Mouse (Mus musculus) lung, adult 18-20 months (tissue): Measurements from ENCODE around the gene Slc16a10.

ENCODE experiments used
- DNase-seq, 2 experiments: peaks; one replicate each; pipeline ENCODE4 v3.0.0; 2022; ENCODE audit warnings: mixed read lengths in 2 of 2

Gene Slc16a10

DNA sequence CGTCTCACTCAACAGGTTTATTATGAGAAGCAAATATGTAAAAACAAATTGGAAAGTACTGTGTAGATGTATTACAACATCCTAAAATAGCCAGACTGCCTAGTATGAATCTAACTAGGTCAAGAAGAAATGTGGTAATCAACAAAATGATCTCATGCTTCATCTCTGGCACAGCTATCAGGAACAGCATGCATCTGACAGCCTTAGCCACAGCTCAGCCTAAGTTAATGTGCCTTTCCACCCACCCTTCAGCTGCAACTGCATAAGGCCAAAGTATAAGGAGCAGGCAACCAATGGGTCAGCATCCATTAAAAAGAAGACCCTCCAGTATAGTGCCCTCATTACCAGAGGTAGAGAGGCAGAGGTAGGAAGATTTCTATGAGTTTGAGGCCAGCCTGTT is 34.1 kb downstream of the Slc16a10 start:
- DNase-seq = peak in 1 of 2 experiments; percentile 54

DNA sequence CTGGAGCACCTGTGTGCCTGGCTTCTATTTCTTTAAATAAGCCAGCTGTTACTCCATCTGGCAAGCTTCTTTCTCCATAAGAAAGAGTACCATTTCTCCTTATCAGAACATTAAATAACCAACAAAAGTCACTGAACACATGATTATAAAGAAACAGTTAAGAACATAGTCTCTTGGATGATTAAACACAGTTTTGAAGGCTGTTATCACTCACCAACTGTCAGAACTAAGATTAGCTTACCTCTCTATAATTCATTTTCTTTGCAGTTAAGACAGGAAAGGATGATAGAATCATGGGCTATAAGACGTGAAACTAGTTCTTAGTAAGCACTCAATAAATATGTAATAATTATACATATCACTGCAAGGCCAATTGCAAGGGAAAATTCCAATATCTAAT is 36.9 kb downstream of the Slc16a10 start:
- no peak for DNase-seq

DNA sequence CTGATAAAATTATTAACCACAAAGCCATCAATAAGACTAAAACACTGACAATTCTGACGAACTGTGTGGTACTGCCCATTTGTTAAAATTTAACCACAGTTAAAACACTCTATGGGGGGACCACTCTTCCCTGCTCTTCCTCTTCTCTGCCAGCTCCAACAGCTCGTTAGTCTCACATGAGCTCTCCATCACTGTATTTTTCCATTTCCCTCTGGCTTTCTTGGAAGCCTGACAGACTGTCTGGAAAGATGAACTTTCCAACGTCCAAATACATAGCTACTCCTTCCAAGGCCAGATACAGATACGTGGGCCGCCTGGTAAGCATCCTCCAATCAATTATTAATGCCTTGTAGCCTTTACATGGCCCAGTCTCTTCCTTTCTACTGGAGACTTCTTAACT is 38.3 kb downstream of the Slc16a10 start:
- DNase-seq = peak in 1 of 2 experiments; percentile 34

DNA sequence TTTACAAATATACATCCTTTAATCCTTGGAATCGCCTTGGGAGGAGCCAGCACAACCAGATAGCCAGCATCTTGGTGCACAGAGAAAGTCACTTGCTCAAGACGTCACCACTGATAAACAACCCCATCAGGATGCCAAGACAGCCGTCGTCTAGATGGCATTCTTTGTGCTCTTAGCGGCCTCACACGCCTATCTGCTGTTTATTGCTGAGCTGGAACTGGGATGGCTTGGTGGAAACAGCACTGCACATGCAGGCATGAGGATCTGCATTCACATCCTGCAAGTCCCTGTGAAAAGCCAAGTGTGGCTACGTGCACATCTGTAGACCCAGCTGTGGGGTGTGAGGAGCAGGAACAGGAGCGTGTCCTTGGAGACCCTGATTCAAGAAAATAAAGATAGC is 39.1 kb downstream of the Slc16a10 start:
- DNase-seq = no peak

DNA sequence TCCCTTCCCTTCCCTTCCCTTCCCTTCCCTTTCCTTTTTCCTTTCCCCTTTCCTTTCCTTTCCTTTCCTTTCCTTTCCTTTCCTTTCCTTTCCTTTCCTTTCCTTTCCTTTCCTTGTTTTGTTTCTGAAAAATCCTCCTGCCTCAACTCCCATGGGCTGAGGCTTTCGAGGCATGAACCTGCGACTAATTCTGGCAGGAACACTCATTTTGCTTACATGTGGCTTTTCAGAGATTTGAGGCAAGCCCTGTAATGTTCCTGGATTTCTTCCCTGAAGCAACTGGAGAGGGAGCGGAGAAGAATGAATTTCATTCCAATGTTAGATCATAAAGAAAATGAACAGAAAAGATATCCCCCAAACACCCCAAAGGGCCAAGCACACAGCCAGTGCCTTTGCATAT is 39.9 kb downstream of the Slc16a10 start:
- DNase-seq = no peak

DNA sequence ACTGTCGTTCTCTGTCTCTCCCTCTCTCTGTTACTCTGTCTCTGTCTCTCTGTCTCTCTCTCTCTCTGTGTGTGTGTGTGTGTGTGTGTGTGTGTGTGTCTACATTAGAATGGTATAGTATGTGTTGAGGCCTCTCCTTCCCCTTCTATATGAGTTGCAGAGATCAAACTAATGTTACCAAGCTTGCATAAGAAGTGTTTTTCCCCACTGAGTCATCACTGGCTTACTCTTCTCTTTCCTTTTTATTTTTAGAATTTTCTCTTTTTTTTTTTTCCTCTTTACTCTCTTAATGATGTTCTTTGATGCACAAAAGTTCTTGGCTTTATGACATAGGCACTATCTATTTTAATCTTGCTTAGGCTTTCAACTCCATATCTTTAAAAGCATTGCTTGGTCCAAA is 43.6 kb downstream of the Slc16a10 start:
- no peak for DNase-seq

DNA sequence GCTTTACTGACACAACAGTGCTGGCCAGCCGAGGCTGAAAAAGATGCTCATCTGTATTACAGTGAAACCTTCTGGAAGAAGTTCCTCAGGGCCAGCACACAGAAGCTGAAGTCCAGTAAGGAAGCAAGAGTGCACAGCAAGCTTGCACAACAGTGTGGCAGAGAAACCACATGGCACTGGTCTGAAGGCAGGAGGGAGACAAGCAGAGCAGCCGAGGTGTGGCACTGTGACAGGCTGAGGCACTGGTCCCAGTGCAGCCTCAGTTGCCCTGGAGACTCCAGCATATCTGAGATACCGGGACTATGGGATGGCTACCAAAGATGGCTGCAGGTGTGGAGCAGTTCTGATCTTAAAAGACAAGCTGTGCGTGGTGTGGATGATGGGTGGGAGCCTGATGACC is 44.5 kb downstream of the Slc16a10 start:
- peak; percentile 33 to 59 for DNase-seq

DNA sequence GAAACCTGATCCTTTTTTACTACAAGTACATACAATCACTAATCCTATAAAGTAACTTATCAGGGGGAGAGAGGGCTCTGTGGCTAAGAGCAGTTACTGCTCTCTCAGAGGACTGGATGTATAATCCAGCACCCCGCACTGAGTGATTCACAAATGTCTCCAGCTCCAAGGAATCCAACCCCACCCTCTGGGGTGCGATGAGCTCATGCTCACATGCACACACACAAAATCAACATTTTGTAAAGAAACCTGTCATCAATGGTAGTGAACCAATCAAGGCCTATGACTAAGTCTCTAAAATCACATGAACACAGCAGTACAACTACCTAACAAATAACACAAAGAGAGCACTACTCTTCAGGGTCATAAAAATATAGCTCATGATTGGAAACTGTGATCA is 47.3 kb downstream of the Slc16a10 start:
- no peak for DNase-seq

DNA sequence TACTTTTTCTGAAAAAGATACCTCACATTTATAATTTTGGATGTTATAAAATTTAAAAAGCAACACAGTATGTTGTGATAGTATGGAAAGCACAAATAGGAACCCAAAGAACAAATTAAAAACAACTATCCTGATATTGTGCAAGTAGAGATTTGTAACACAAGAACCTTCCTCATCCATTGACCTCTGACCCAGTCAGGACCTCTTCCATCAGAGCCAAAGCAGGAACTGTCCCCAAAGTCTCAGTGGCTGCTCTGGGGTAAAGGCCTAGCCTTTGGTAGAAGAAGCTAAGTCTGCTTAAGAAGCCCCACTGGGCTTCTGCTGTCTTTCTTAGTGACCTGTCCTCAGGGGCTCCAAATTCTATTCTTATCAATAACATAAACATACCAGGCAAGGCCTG is 48.5 kb downstream of the Slc16a10 start:
- DNase-seq = peak in 1 of 2 experiments; percentile 33

DNA sequence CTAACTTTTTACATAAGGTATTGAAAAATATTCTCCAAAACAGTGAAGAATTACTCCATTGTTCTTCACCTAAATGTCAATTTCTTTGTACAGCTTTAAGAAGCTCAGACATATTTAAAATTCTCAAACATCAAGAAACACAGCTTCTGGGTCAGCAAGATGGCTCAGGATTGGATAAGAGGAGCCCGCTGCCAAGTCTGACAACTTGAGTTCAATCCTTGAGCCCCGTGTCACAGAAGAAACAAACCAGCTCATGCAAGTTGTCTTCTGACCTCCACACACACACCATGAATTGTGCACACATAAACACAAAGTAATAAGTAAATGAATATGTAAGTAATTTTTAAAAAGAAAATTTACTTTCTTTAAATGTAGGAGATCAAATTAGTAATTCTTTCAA is 50.6 kb downstream of the Slc16a10 start:
- no peak for DNase-seq

DNA sequence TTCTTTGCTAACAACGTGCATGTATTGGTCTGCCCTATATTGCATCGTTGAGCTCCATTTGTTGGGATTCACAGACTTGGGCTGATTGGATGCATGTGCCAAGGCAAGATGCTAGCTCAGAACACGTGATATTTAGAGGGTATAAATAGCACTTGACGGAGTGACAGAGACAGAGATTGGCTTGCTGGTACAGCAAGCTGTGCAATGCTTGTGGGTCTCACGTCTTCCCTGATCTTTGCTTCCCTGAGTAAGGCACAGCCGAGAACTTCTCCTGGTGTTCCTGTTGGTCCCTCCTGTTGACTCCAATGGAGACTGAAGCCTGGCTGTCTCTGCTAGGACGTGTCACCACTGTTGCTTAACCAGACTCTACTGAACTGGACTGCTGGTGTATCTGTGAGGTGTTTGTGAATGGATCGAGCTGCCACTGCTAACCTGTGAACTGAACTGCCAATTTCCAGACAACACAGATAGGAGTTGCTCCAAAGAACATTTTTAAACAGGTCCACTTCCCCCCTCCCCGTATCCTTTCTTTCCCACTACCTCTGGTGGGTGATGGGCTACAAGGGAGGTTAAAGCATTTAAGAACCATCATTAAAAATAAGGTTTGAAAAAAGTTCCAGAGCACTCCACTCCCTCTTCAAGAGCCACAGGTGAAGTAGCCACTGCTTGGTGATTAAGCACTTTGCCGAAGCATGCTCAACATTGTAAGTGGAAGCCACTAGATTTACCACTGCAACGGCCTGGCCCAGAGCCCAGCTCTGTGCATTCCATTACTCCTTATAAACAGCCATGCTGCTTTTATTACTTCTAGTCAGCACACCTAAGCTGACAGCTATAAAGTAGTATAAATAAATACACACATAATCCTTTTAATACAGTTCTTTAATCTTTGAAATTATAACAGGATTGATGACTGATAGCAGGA is 51.3 kb downstream of the Slc16a10 start:
- peak; percentile 83 to 86 for DNase-seq

DNA sequence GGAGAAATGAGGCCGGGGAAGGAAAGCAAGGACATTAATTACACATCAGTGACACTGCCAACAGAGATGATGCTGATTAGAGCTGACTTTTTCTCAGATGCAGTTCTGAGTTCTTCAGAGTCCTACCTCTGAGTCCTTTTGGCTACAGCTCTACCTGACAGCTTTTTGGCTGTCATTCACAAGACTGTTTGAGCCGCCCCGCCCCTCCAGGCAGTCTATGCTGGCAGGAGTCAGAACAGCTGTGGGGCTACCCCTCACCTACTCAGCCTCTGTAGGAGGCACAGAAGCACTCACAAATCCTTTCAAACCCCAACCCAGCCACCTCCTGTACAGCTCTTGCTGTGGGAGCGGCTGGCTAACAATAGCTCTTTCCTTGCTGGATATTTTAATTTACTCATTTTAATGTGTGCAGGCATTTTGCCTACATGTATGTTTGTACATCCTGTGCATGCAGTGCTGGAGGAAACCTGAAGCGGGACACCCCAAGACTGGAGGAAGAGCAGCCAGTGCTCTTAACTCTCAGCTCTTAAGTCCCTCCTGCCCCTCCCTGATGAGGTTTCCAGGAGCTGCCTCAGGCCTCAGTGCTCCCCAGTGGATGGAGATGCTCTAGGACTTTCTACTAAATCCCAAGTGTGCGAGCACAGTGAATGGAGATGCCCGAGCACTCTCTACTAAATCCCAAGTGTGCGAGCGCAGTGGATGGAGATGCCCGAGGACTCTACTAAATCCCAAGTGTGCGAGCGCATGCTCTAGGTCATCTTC is 57.5 kb downstream of the Slc16a10 start:
- no peak for DNase-seq

DNA sequence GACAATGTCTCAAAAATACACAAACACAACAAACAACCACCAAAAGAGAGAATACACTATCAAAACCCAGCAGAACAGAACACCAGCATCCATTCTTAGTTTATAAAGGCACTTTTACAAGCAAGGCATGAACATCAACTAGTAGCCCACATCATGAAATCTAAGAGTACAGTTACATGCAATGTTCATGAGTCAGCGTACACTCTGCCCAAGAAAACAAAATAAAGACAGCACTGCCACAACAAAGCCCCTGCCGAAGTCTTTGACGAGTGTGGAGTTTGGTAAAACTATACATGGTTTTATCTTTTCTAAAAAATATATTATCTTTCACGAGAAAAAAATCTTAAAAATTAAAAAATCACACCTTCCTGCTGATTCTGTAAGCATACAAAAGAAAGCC is 58.5 kb downstream of the Slc16a10 start:
- DNase-seq = no peak

DNA sequence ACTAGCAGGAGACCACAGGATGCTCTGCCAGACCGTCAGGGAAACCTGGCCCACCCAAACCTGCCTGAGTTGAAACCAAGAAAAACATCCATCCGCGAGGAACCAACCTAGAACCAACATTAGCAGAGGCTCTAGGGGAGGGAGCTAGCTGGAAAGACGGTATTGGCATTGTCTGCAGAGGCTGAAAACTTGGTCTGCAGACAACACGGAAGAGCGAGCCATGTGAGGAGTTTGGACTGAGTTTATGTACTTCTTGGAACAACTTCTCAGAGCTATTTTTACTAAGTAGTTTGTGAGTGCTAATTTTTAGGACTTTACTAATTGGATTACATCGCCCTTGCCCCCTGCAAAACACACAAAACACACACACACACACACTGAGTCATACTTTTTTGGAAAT is 59.4 kb downstream of the Slc16a10 start:
- no peak for DNase-seq

DNA sequence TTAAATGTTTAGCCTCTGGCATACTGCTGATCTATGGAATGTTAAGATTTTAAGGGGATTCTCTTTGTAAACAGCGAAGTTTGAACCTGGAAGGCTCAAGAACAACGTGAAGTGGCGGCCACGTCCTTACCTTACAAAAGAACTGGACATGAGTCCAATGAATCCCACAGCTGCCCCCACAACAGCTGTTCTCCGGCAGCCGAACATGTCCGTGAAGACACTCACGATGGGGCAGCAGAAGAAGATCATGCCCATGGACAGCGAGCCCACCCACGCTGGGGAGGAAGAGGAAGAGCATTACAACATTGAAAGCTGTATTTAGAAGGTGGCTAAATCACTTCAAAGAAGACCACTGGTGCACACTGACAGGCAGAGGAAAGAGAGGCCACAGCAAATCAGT is 61.5 kb downstream of the Slc16a10 start:
- no peak for DNase-seq

DNA sequence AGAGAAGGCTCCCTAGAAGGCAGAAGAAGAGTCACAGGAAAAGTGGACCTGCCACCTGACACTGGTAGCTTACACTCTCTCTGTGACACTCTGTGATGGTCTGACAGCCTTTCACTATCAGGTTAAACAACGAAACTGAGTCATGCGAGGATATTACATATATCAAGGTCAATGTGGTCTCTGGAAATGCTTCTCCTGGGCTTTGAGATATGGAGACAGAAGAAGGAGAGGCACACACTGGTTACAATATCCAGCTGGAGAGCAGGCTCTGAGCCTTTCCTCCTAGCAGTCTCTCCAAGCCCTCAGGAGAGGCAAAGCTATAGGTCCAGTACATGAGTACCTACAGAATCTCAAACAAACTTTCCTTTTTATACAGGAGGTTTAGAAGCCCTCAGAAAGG is 62.8 kb downstream of the Slc16a10 start:
- no peak for DNase-seq

DNA sequence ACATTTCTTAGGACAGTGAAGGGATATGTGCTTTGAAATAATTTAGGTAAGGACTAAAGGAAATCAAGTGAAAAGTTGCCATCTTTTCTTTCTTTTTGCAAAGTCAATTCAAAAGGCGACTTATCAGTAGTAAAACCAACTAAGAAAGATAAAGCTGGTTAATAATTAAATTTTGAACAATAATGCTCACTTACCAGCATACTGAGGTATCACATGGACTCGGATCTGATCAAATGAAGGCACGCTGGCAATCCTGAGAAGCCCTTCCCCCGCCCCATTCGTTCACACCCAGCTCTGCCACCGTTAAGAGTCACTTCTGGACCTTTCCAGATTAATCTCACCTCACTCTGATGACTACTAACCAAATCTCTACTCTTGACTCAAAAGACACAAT is 64.1 kb downstream of the Slc16a10 start:
- DNase-seq = no peak

DNA sequence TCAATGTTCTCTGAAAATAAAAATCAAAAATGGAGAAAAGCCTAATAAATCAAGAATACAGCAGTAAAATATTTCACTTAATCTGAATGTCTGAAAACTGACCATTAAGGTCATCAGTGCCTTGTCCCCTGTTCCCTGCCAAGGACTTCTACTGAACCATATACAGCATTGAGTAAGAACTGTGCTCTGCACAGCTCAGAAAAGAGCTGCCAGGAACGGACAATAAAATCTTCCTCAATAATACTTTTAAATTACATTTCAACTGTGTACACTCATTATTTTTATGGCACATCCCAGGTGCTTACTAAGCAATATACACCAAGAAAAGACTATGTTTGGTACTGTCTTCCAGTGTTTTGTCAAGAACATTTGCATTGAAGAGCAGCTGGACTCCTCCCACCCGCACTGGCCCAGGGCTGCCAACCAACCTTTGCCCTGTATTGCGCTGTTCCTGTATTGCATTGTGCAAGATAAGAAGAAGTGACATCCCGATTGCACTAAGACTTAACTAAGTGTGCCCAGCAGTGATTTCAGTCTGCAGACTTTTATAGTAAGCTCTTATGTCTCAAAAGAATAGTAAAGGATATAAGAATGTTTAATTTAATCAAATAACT is 64.6 kb downstream of the Slc16a10 start:
- peak in 1 of 2 experiments; percentile 35 for DNase-seq

DNA sequence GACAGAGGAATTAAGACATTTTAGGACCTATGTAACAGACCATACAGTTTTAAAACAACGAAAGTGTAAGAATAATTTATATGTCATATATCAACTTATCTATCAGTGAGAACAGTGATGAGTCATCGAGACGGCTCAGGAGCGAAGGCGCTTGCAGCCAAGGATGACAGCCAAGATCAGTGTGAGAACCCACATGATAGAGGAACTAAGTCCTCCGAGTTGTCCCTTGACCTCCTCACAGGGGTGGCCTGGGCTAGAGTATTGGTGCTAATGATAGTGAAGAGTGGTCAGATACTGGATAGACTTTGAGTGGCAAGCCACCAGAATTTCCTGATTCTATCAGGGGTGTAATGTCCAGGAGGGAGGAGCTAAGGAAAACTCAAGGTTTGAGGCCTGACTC is 68.5 kb downstream of the Slc16a10 start:
- peak; percentile 27 to 34 for DNase-seq

DNA sequence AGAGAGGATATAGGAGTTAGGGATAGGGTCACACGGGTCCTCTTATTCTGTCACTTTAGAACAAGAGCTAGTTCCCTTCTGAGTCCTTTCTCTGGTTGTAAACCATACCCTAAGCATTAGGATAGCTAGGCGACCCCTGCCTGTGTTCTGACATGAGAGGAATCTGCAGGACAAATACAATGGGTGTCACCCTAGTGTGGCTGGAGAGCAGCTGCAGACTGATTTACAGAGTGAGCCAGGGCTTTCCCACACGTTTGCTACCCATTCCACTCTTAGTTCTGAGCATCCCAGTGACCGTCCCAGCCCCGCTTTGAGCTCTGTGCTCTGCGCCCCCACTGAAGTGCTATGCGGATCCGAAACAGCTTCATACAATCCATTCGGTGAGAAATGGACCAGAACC is 71.4 kb downstream of the Slc16a10 start:
- DNase-seq = no peak

DNA sequence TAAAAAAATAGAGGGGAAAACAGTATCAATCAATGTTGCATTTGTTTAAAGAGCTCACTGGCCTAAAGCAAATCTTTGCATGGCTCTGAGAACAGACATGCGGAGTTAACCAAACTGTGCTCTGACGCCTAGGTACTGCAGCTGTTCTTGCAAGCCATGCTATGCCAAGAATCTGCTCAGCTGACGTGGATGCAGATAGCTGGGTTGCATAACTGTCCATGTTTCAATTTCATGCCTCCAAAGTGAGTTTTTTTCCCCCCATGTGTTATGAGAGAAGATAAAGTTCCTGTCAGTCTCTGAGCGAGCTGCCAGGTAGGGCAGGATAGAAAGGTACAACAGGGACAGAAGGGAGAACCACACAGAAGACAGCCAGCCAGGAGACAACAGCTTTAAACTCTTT is 72.8 kb downstream of the Slc16a10 start:
- DNase-seq = peak; percentile 30 to 51

DNA sequence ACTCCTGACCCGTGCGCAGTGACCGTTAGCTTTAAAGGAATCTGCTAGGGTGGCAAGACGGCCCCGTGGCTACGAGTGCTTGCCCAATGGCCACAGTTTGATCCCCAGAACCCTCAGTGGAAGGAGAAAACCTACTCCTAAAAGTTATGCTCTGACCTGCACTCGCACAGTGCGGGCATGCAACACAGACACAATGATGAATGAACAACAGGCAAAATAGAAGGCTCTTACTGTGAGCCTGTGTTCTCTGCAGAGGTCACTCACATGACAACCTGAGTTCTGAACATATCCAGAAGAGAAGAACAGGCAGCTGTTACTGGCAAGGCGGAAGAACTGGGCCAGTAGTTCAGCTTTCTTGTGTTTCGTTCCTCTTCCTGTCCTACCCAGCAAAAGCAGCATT is 73.5 kb downstream of the Slc16a10 start:
- DNase-seq = no peak

DNA sequence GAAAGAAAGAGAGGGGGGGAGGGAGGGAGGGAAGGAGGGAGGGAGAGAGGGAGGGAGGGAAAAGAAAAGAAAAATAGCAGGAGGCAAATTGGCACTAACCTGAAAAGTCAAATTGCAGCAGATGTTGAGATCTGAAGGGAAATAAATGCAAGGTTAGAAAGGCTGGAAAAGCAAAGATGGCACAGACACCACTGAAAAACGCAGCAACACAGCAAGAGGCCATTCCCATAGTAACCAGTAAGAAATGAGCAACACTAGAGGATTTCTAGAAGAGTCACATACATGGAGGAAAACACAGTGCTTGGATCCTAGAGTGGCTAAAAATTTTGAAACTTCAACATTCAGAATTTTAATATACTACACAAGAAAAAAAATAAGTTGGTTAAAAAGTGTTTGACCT is 74.5 kb downstream of the Slc16a10 start:
- DNase-seq = no peak

DNA sequence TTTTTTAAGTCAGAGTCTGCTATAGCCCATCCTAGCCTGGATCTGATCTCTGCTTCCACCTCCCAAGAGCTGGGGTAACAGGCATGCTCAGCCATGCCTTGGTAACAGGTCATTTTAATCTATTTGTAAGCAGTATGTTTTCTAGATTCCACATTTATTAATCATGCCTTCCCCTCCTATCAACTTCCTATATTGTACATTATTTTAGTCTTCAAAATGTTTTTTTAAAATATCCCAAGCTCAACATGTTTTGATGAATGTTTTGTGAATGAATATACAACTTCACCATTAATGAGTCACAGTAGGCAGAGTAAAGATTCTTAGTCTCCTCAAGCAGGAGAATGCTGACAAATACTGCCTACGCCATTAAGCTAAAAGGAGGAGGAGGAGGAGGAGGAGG is 75.0 kb downstream of the Slc16a10 start:
- DNase-seq = no peak
